Mouse (Mus musculus): ENCODE results near the gene Mmgt1. TPM values are rescaled to one million over a fixed set of nuclear protein-coding genes. Genes with fewer than 3 reads are reported as not detected.
A peak's percentile ranks its signal among the peaks of the same experiment; 100 is the strongest.

Mmgt1 gene
- polyA plus RNA-seq, 1 experiment from 2014 or later, result 24.6 TPM

DNA sequence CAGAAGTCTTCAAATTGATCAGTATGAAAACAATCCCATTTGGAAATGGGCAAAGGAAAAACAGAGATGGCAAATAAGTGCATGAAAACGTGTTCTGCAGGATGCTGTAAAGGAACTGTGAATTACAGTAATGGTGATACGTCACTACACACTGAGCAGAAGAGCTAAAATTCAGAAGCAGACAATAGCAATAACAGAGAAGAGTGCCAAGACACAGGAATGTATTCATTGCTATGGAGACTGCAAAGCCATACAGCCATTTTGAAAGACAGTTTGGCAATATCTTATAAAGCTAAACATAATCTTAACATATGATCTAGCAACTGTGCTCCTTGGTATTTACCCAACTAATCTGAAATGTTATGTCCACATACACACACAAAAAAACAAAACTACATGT is 19.7 kb downstream of the Mmgt1 start:
- ATAC-seq, result no peak
- H3K27me3 ChIP-seq, result peaks cover 3% of the 10 kb centered on the region
- DNase-seq (ENCODE audit: low read depth, low spot score), result no peak
- no peak for TF ChIP-seq CTCF (IDR thresholded peaks at IDR 0.05)
- in situ Hi-C loops (cut with MboI; ENCODE audit: low pct_unique_long_range_greater_than_20kb), result no loop called here
- POLR2A ChIA-PET, result no interaction called here
- CTCF ChIA-PET, result no interaction called here

DNA sequence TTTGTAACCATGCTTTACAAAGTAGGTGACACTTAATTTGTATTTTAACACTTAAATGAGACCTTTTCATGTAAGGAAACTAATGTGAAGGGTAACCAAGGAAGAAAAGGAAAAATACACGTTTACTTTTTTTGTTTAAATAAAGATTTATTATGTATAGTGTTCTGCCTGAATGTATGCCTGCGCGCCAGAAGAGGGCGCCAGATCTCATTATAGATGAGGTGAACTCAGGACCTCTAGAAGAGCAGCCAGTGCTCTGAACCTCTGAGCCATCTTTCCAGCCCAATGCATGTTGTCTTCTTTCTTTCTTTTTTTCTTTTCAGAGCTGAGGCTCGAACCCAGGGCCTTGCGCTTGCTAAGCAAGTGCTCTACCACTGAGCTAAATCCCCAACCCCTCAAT is 25.4 kb downstream of the Mmgt1 start:
- DNase-seq (ENCODE audit: low read depth, low spot score) (no peak), ATAC-seq (peak; percentile 67)
- TF ChIP-seq CTCF (IDR thresholded peaks at IDR 0.05), result peak; percentile 79
- peaks cover 7% of the 10 kb centered on the region for H3K27me3 ChIP-seq
- POLR2A ChIA-PET, result no interaction called here
- in situ Hi-C loops (cut with MboI; ENCODE audit: low pct_unique_long_range_greater_than_20kb), result no loop called here
- CTCF ChIA-PET, result interaction anchor here (1.0 to 1.2 kb wide), 2 partner anchors 16 to 557 kb away, joined by 3 read pairs; no protein-coding TSS in a partner anchor

DNA sequence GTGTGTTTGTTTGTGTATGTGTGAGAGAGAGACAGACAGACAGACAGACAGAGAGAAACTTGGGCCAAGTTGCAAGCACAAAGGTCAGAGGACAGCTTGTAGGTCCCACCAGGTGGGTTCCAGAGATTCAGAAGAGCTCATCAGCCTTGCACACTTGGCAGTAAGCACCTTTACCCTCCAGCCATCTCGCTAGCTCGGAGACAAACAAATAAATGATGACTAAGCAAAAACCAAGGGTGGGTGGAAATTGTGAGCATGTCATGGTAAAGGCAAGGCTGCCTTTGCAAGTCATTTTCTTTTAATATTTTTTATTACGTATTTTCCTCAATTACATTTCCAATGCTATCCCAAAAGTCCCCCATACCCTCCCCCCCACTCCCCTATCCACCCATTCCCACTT is 44.3 kb downstream of the Mmgt1 start:
- no peak for TF ChIP-seq CTCF (IDR thresholded peaks at IDR 0.05)
- DNase-seq (ENCODE audit: low read depth, low spot score), result no peak
- H3K27me3 ChIP-seq, result peaks cover 31% of the 10 kb centered on the region
- ATAC-seq, result no peak
- in situ Hi-C loops (cut with MboI; ENCODE audit: low pct_unique_long_range_greater_than_20kb), result no loop called here
- CTCF ChIA-PET, result no interaction called here
- POLR2A ChIA-PET, result no interaction called here

DNA sequence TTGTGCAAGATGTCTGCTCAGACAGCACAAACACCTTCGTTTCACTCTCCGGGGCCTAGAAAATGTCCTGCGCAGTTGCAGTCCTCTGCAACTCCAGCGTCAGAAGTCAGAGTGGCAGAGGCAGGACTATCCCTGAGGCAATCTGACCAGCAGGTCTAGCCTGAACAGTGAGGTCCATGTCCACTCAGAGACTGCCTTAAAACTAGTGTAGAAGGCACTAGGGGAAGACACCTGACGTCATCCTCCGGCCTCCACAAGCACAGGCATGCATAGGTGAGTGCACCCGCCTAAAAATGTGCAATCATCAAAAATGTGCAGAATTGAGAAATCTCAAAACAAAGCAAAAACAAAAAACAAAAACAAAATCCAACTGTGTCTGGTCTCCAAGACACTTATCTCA is 48.4 kb downstream of the Mmgt1 start, which contains the start of gene Gm648:
Gene Gm648 (minus strand): TSS at position 101 of the 400 bp plus-strand sequence.
- no peak for DNase-seq (ENCODE audit: low read depth, low spot score)
- ATAC-seq, result no peak
- TF ChIP-seq CTCF (IDR thresholded peaks at IDR 0.05), result no peak
- H3K27me3 ChIP-seq, result peaks cover 40% of the 10 kb centered on the region
- in situ Hi-C loops (cut with MboI; ENCODE audit: low pct_unique_long_range_greater_than_20kb), result loop anchor here (25.0 kb wide), 2 partner anchors 288 to 588 kb away; no protein-coding TSS in a partner anchor
- ChIA-PET CTCF (no interaction called here), POLR2A (no interaction called here)

DNA sequence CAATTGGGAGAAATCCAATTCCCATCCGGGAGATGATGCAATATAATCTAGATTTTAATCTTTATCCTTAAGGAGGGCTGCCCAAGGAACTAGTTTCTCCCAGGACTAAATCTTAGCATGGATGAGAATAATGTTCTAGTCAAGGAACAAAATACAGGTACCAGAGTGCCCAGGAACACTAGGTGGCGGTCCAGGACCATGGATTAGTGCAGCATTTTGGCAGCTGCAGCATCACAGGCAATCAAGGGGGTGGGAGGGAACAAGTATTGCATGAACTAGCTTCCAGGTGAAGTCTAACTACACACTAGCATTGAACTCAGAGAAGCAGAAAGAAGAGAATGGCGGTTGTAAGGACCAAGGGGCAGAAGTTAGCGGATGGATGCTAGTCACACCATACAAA is 60.7 kb downstream of the Mmgt1 start:
- ChIA-PET CTCF (interaction anchor here (1.6 kb wide), 1 partner anchor 51 kb away, joined by 3 read pairs; no protein-coding TSS in a partner anchor), POLR2A (no interaction called here)
- H3K27me3 ChIP-seq, result peaks cover 27% of the 10 kb centered on the region
- ATAC-seq (no peak), DNase-seq (ENCODE audit: low read depth, low spot score) (no peak)
- in situ Hi-C loops (cut with MboI; ENCODE audit: low pct_unique_long_range_greater_than_20kb), result loop anchor here (25.0 kb wide), 2 partner anchors 300 to 600 kb away; no protein-coding TSS in a partner anchor
- TF ChIP-seq CTCF (IDR thresholded peaks at IDR 0.05), result peak; percentile 39

Other genes with a start within 250 kb of the Mmgt1 start
- 0.46 TPM for gene Smim10l2a, start 223.5 kb downstream of the Mmgt1 start, polyA plus RNA-seq (2021)
- gene Gm2174, start 150.1 kb downstream of the Mmgt1 start, polyA plus RNA-seq (2021), result not detected
- gene Ints6l, start 143.2 kb downstream of the Mmgt1 start, polyA plus RNA-seq (2021), result 6.3 TPM
- not detected for gene Gm10477, start 73.3 kb downstream of the Mmgt1 start, polyA plus RNA-seq (2021)
- gene Gm648, start 48.5 kb downstream of the Mmgt1 start, polyA plus RNA-seq (2021), result not detected
- gene Slc9a6, start 11.7 kb upstream of the Mmgt1 start, polyA plus RNA-seq (2021), result 20.6 TPM
- 159 TPM for gene Fhl1, start 133.7 kb upstream of the Mmgt1 start, polyA plus RNA-seq (2021)
- gene Map7d3, start 224.3 kb upstream of the Mmgt1 start, polyA plus RNA-seq (2021), result 0.19 TPM

Data from Patski (cell line).